Mouse (Mus musculus) embryonic fibroblast, embryonic 13.5 days (primary cell): ENCODE measurements around the gene Sdk2.

Source experiments
- CTCF ChIP-seq: IDR thresholded peaks from 2 replicates; pipeline ENCODE4 v1.5.1; 2011; ENCODE audit warnings: mild to moderate bottlenecking, control low read depth, low read length, moderate library complexity, borderline replicate concordance; ENCODE audit not compliant: insufficient read depth
- POLR2A ChIP-seq: IDR thresholded peaks from 2 replicates; pipeline ENCODE4 v1.6.1; 2011; ENCODE audit warnings: low read depth, mild to moderate bottlenecking, control low read depth, low read length, moderate library complexity

DNA sequence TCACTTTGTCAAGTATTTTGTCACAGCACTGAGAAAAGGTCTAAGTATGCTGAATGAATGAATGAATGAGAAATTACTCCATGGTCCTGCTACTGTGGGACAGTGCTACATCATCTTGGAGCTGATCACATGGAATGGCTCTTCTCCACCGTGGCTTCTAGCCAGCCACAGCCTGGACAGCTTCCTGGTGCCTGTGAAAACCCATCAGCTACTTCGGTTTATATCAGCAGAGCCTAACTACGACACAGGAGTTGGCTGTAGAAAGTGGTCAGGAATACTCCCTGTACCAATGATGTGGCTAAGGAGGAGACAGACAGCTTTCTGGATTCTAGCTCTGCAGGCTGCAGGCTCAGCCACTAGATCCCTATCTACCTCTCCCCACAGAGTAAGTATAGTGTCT lies 63.7 kb downstream of the Sdk2 start:
- no peak for TF ChIP-seq CTCF
- no peak for TF ChIP-seq POLR2A
